Mouse (Mus musculus) testis, adult 2 months (tissue): ENCODE measurements around the gene Myl10.

Experiments
- CTCF ChIP-seq: fragments of 200-500 bp; IDR thresholded peaks from 2 replicates; pipeline ENCODE4 v1.5.1; 2012; ENCODE audit warnings: low read depth, mild to moderate bottlenecking, inconsistent platforms, low read length, moderate library complexity; ENCODE audit not compliant: control insufficient read depth, insufficient read depth, insufficient replicate concordance
- POLR2A ChIP-seq: fragments of 200-500 bp; IDR thresholded peaks from 2 replicates; pipeline ENCODE4 v1.6.1; 2012; ENCODE audit warnings: low read depth, mild to moderate bottlenecking, inconsistent platforms, low read length, moderate library complexity; ENCODE audit not compliant: control insufficient read depth

GRCm38 (mm10) chr5:136686349-136686748, 6.6 kb upstream of the Myl10 start:
- TF ChIP-seq POLR2A (no peak), CTCF (no peak)
